Mouse (Mus musculus) spleen, adult 2 months (tissue): ENCODE data around the gene Tle3.

Source experiments
- CTCF ChIP-seq: fragments of 200-500 bp; IDR thresholded peaks from 2 replicates; pipeline ENCODE4 v1.5.1; 2011; ENCODE audit warnings: mild to moderate bottlenecking, inconsistent platforms; ENCODE audit not compliant: insufficient read depth, insufficient read length, insufficient replicate concordance; ENCODE audit errors: extremely low read depth
- POLR2A ChIP-seq: fragments of 200-500 bp; IDR thresholded peaks from 2 replicates; pipeline ENCODE4 v1.6.1; 2011; ENCODE audit warnings: low read depth, low read length, inconsistent platforms

DNA sequence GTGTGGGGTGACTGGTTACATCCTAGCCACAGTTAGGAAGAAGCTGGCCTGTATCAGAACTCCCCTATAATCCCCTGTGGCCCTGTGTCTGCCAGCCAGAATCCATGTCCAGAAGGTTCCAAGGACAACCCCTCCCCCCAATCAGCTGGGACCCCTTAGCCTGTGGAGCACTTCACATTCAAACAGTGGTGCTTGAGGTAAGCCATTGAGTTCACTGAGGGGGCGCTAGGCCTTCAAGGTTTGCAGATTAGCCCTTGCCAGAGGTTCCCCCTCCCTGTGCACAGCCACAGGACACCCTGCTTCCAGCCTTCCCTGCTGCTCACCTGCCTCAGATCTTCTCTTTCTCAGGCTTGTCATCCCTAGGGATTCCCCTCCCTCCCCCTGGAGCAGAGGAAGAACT, 34.2 kb downstream of the Tle3 start:
- TF ChIP-seq CTCF (no peak), POLR2A (no peak)
